Mouse (Mus musculus) olfactory bulb, adult 2 months (tissue): Measurements from ENCODE around the gene Slc25a11. TPM values are rescaled to one million over a fixed set of nuclear protein-coding genes. Genes with fewer than 3 reads are reported as not detected.

ENCODE experiments used
- H3K27ac ChIP-seq: fragments of 200-500 bp; 2 replicates; pipeline ENCODE4 v1.5.1; 2012; ENCODE audit warnings: low read depth, low read length; ENCODE audit not compliant: insufficient read depth
- H3K4me1 ChIP-seq: fragments of 200-500 bp; 2 replicates; pipeline ENCODE4 v1.6.1; 2012; ENCODE audit warnings: low read length; ENCODE audit not compliant: control insufficient read depth, insufficient read depth
- H3K4me3 ChIP-seq: fragments of 200-500 bp; 2 replicates; pipeline ENCODE4 v1.5.1; 2012; ENCODE audit warnings: mild to moderate bottlenecking, low read depth, low read length, moderate library complexity; ENCODE audit not compliant: insufficient read depth
- CTCF ChIP-seq: fragments of 200-500 bp; IDR thresholded peaks from 2 replicates; pipeline ENCODE4 v1.5.1; 2012; ENCODE audit warnings: low read depth, mild to moderate bottlenecking, low read length, moderate library complexity; ENCODE audit not compliant: insufficient read depth
- POLR2A ChIP-seq: fragments of 200-500 bp; IDR thresholded peaks from 2 replicates; pipeline ENCODE4 v1.6.1; 2012; ENCODE audit warnings: mild to moderate bottlenecking, low read depth, low read length, moderate library complexity; ENCODE audit not compliant: insufficient read depth
- WGBS: fragments of 180-500 bp; shearing (Covaris S2); methylation state at CpG from one replicate; pipeline ENCODE4 v1.1.7; 2018; 5-methylcytosine and 5-hydroxymethylcytosine counted together
- polyA plus RNA-seq: library from polyadenylated mRNA; stranded (reverse); fragments of >200 nt; gene quantifications from 2 replicates; pipeline ENCODE4 v1.2.4, GENCODE M21; 2012; ENCODE audit warnings: low replicate concordance; ENCODE audit not compliant: missing spikeins, insufficient read depth, insufficient read length

The Slc25a11 gene
- polyA plus RNA-seq, 1 experiment: not detected

DNA sequence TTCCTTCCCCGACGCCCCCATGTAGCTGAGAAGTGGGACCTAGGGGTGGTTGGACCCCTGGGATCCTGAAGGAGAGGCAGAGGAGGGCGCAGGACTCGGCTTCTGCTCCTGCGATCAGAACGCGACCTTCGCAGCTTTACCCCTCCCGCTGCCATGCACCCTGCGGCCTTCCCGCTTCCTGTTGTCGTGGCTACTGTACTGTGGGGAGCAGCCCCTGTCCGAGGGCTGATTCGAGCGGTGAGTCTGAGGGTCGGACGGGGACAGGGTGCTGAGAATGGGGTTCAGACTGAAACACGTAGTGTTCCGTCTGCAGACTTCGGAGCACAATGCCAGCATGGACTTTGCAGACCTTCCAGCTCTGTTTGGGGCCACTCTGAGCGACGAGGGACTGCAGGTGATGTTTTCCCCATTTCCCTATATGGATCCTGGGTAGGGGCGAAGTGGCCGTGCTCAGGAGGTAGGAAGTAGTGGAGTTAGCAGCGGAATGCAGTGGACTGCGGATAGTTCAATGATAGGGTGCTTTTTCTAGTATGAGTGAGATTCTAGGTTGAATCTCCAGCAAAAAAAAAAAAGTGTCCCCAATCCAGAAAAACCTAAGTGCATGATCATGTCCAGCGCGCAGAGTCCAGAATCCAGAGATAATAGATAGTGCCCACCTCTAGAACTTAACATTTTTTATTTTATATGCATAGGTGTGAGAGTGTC, 589 bp upstream of the Slc25a11 start:
- peaks cover 22% of the 10 kb centered on the region for H3K4me1 ChIP-seq
- TF ChIP-seq CTCF (no peak), POLR2A (no peak)
- peak overlapping the region; percentile 87 for H3K4me3 ChIP-seq
- H3K27ac ChIP-seq: peak overlapping the region; percentile 93
- WGBS: 4% methylated on average over 28 of the region's 28 CpGs

- Histone ChIP-seq H3K4me1 (peaks cover 16% of the 10 kb centered on the region), H3K27ac (peak overlapping the region; percentile 84), H3K4me3 (peak overlapping the region; percentile 90)
- TF ChIP-seq POLR2A (no peak), CTCF (no peak)
- WGBS: 1% methylated on average over 3 of the region's 3 CpGs
These were observed 1.1 kb downstream of the Slc25a11 start for GRCm38 (mm10) chr11:70646259-70646555.

DNA sequence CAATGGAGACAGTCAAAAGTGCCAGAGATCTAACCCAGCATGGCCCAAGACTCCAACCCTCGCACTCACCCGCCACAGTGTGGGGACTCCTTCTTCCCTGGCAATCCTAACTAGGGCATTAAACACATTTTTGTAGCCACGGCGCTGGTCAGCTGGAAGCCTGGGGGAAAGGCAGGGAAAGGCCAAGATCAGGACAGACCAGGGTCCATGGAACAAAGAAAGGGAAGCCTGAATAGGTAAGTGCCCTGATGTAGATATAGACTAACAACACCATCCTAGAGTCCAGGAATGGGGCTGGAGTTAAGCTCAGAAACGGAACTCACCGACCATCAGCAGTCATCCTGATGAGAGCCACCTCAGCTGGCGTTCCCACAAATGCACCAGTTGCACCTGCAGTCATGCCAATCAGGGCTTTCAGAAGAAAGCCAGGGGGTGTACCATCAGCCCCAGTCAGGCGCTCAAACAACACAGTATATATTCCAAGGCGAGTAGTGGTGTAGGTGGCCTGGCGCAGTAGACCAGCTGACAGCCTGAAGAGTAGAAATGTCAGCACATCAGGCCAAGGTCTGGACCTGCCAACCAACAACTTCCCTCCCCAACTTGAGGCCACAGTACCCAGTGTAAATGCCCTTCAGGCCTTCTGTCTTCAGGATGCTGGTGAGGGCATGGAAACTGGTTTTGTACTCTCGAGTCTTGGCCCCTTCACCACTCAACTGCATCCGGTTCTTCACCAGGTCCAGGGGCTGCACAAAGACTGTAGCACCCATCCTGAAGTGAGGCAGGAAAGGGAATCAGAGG, 1.6 kb downstream of the Slc25a11 start:
- peak overlapping the region; percentile 90 for H3K4me3 ChIP-seq
- 0 out of 2 replicates have a peak overlapping the region, but pooled peaks have one; percentile 84 for H3K27ac ChIP-seq
- WGBS: 81% methylated on average over 12 of the region's 12 CpGs
- peaks cover 16% of the 10 kb centered on the region for H3K4me1 ChIP-seq
- TF ChIP-seq POLR2A: no peak
- no peak for TF ChIP-seq CTCF

DNA sequence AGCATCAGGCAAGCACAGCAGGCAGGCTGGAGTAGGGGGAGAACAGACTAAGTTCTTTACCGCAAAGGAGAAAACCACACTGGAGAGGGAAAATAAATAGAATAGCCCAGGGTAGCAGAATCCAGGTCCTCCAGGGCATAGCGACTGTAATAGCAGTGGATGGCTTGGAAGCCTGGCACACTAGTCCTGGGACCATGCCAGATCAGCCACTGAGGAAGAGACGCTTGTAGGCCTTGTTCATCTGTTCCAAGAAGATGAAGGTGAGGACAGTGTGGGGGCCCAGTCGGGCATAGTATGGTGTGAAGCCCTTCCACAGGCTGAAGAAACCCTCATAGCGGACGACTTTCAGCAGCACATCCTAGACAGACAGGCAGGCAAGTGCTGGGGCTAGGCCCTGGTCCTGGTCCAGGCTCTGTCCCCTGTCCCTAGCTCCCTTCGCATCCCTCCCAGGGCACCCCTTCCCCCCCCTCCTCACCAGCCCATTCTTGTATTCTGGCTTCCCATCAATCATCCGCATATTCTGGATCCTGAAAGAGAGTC, 2.6 kb downstream of the Slc25a11 start:
- WGBS: 89% methylated on average over 8 of the region's 8 CpGs
- no peak for TF ChIP-seq CTCF
- TF ChIP-seq POLR2A: no peak
- Histone ChIP-seq H3K4me1 (peaks cover 16% of the 10 kb centered on the region), H3K4me3 (no peak overlapping the region), H3K27ac (no peak overlapping the region)

DNA sequence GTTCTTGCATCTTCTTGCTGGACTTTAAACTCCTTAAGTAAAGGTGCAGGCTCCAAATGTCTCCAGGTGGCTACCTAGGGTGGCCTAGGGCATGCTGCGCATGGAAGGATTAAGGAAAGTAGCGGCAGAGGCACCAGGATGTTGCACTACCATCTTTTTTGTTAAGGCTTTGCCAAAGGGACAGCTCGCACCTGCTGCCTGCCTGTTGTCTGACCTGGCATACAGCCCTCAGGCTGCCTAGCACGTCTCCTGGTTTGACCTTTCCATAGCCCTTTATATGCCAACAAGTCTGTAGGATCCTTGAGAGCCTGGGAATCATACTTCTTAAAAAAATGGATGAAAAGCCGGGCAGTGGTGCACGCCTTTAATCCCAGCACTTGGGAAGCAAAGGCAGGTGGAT, 4.2 kb downstream of the Slc25a11 start:
- H3K4me3 ChIP-seq: no peak overlapping the region
- no peak for TF ChIP-seq CTCF
- no peak for TF ChIP-seq POLR2A
- peaks cover 11% of the 10 kb centered on the region for H3K4me1 ChIP-seq
- WGBS: 93% methylated on average over 6 of the region's 6 CpGs
- H3K27ac ChIP-seq: no peak overlapping the region

- H3K4me3 ChIP-seq: no peak overlapping the region
- 87% methylated on average over 7 of the region's 7 CpGs for WGBS
- no peak overlapping the region for H3K27ac ChIP-seq
- TF ChIP-seq POLR2A (no peak), CTCF (no peak)
- peaks cover 11% of the 10 kb centered on the region for H3K4me1 ChIP-seq
These were observed 6.0 kb downstream of the Slc25a11 start for GRCm38 (mm10) chr11:70641241-70641640.

DNA sequence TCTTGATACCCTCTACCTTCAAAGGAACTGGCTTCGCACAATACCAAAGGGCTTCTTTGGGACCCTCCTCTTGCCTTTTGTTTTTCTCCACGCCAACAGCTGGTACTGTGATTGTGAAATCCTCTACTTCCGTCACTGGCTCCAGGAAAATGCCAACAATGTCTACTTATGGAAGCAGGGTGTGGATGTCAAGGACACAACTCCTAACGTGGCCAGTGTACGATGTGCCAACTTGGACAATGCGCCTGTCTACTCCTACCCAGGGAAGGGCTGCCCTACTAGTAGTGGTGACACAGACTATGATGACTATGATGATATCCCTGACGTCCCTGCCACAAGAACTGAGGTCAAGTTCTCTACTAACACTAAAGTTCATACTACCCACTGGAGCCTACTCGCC, 7.3 kb downstream of the Slc25a11 start:
- WGBS: 84% methylated on average over 8 of the region's 8 CpGs
- no peak overlapping the region for H3K27ac ChIP-seq
- TF ChIP-seq CTCF (no peak), POLR2A (no peak)
- no peaks in the 10 kb centered on the region for H3K4me1 ChIP-seq
- H3K4me3 ChIP-seq: no peak overlapping the region

- WGBS: 57% methylated on average over 5 of the region's 5 CpGs
- H3K27ac ChIP-seq: no peak within 1 kb of the TSS
- H3K4me1 ChIP-seq: no peaks in the 10 kb centered on the region
- no peak within 1 kb of the TSS for H3K4me3 ChIP-seq
- no peak for TF ChIP-seq CTCF
- no peak for TF ChIP-seq POLR2A
These were observed 8.5 kb downstream of the Slc25a11 start, which contains the start of gene Gp1ba for GRCm38 (mm10) chr11:70638714-70639278. TSS of gene Gp1ba (plus strand) at chr11:70639122.

DNA sequence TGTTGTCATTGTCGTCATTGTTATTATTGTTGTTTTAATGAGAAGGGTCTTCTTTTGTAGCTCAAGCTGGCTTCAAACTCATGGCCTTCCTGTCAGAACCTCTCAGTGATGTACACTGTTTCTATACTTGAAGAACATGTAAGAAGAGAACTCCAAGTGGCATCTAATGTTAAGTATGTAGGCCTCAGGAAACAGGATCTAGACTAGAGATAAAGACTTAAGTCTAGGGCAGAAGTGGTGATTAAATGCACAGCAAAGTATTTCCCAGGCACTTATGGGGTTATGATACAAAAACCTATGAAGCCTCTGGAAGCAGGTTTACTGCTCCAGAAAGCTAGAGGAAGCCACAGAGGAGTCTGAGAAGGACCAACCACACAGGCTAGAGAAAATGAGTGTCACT, 9.0 kb downstream of the Slc25a11 start:
- WGBS: 80% methylated on average over 1 of the region's 1 CpGs
- Histone ChIP-seq H3K27ac (no peak overlapping the region), H3K4me1 (no peaks in the 10 kb centered on the region), H3K4me3 (no peak overlapping the region)
- TF ChIP-seq CTCF: no peak
- TF ChIP-seq POLR2A: no peak
